Mouse (Mus musculus): ENCODE data around the gene Alg10b.

- no peak for TF ChIP-seq CTCF (IDR thresholded peaks at IDR 0.05; ENCODE audit: borderline replicate concordance, control insufficient read depth, extremely low read depth, insufficient read depth, low read length, poor library complexity)
- TF ChIP-seq POLR2A (IDR thresholded peaks at IDR 0.05; ENCODE audit: control insufficient read depth, extremely low read depth, insufficient read depth, low read length, poor library complexity), result no peak
These were observed 34.6 kb upstream of the Alg10b start for GRCm38 (mm10) chr15:90189477-90189876.

Measured in thymus, adult 2 months (tissue).